Mouse (Mus musculus) CH12.LX (cell line): ENCODE measurements at regions not wholly inside any gene's neighbourhood (a gene's known extent, or its start where the extent isn't known, plus 50 kb on each side); places are given as distances from the start of the nearest gene placed in this dataset.
A peak's percentile ranks its signal among the peaks of the same experiment; 100 is the strongest.

ENCODE experiments used
- DNase-seq: peaks from one replicate; pipeline ENCODE4 v3.0.0-alpha.2; 2013; ENCODE audit errors: extremely low read depth
- H3K27ac ChIP-seq: 2 replicates; pipeline ENCODE4 v1.5.1; 2012; ENCODE audit warnings: low read depth, mild to moderate bottlenecking, control low read depth, moderate library complexity; ENCODE audit not compliant: insufficient read depth
- H3K27me3 ChIP-seq: replicated peaks from 2 replicates; pipeline ENCODE3; 2012; ENCODE audit warnings: inconsistent platforms
- H3K36me3 ChIP-seq, 2 experiments: replicated peaks in 1 of 2; 2 replicates each; pipeline versions ENCODE3 to v1.6.1; 2012; ENCODE audit warnings: inconsistent platforms in 1 of 2, low read length in 1 of 2, mild to moderate bottlenecking in 1 of 2, mixed read lengths in 1 of 2, moderate library complexity in 1 of 2; ENCODE audit not compliant: control insufficient read depth in 1 of 2, insufficient read depth in 1 of 2
- H3K4me1 ChIP-seq, 2 experiments: 2 replicates each; pipeline ENCODE4 v1.6.1; 2012; ENCODE audit warnings: inconsistent platforms in 1 of 2, moderate library complexity in 1 of 2; ENCODE audit not compliant: insufficient read depth in 2 of 2, control insufficient read depth in 1 of 2
- H3K4me2 ChIP-seq: 2 replicates; pipeline ENCODE4 v1.6.1; 2012; ENCODE audit warnings: low read depth, mild to moderate bottlenecking, control low read depth; ENCODE audit not compliant: poor library complexity, insufficient read depth, severe bottlenecking
- H3K4me3 ChIP-seq, 3 experiments: fragments of 150-350 bp in 1 of 3; sonication (generic) in 1 of 3; replicated peaks in 1 of 3; 2 replicates each; pipeline versions ENCODE3 to v1.5.1; 2011 to 2012; ENCODE audit warnings: low read depth in 2 of 3, low read length in 2 of 3, mild to moderate bottlenecking in 2 of 3, moderate library complexity in 2 of 3, control low read depth in 1 of 3, improper control_type of control experiment in 1 of 3, inconsistent platforms in 1 of 3, mixed read lengths in 1 of 3; ENCODE audit not compliant: poor library complexity in 1 of 3
- H3K79me2 ChIP-seq: replicated peaks from 2 replicates; pipeline ENCODE4 v1.6.1; 2012; ENCODE audit warnings: mild to moderate bottlenecking, moderate library complexity; ENCODE audit not compliant: control insufficient read depth, poor library complexity, insufficient read depth, severe bottlenecking; ENCODE audit errors: extremely low read depth
- H3K9ac ChIP-seq: 2 replicates; pipeline ENCODE4 v1.6.1; 2012; ENCODE audit warnings: low read depth, mild to moderate bottlenecking, control low read depth, moderate library complexity; ENCODE audit not compliant: insufficient read depth
- H3K9me3 ChIP-seq: replicated peaks from 2 replicates; pipeline ENCODE3; 2012; ENCODE audit warnings: low read length, inconsistent platforms, mixed read lengths
- BHLHE40 ChIP-seq: IDR thresholded peaks from 2 replicates; pipeline ENCODE4 v1.6.1; 2011; ENCODE audit warnings: mild to moderate bottlenecking, low read depth, low read length, improper control_type of control experiment
- CTCF ChIP-seq, 2 experiments: IDR thresholded peaks in 1 of 2; conservative IDR thresholded peaks in 1 of 2; 2 replicates each; pipeline ENCODE4 v1.5.1; 2011 to 2012; ENCODE audit warnings: low read depth in 2 of 2, low read length in 2 of 2, improper control_type of control experiment in 1 of 2, inconsistent platforms in 1 of 2, mild to moderate bottlenecking in 1 of 2, moderate library complexity in 1 of 2
- ETS1 ChIP-seq: conservative IDR thresholded peaks from 2 replicates; pipeline ENCODE4 v1.6.1; 2012; ENCODE audit warnings: low read depth, mild to moderate bottlenecking, inconsistent platforms, low read length, improper control_type of control experiment, moderate library complexity
- HCFC1 ChIP-seq: IDR thresholded peaks from 2 replicates; pipeline ENCODE4 v1.6.1; 2012; ENCODE audit warnings: low read depth, mild to moderate bottlenecking, inconsistent platforms, low read length, improper control_type of control experiment
- MAFK ChIP-seq: IDR thresholded peaks from 2 replicates; pipeline ENCODE4 v1.6.1; 2011; ENCODE audit warnings: low read length, improper control_type of control experiment; ENCODE audit not compliant: insufficient replicate concordance
- NELFE ChIP-seq: IDR thresholded peaks from 2 replicates; pipeline ENCODE4 v1.6.1; 2011; ENCODE audit warnings: low read depth, low read length, improper control_type of control experiment
- NRF1 ChIP-seq: IDR thresholded peaks from 2 replicates; pipeline ENCODE4 v1.6.1; 2014; ENCODE audit warnings: low read depth, mild to moderate bottlenecking, inconsistent platforms, low read length, improper control_type of control experiment, moderate library complexity
- RAD21 ChIP-seq: IDR thresholded peaks from 2 replicates; pipeline ENCODE4 v1.6.1; 2011; ENCODE audit warnings: low read depth, mild to moderate bottlenecking, low read length, improper control_type of control experiment, moderate library complexity
- SMC3 ChIP-seq: IDR thresholded peaks from 2 replicates; pipeline ENCODE4 v1.6.1; 2011; ENCODE audit warnings: low read depth, low read length, improper control_type of control experiment
- TBP ChIP-seq: conservative IDR thresholded peaks from 2 replicates; pipeline ENCODE4 v1.6.1; 2011; ENCODE audit warnings: low read depth, low read length, improper control_type of control experiment
- UBTF ChIP-seq: IDR thresholded peaks from 2 replicates; pipeline ENCODE4 v1.6.1; 2012; ENCODE audit warnings: low read depth, mild to moderate bottlenecking, inconsistent platforms, low read length, improper control_type of control experiment, moderate library complexity
- USF1 ChIP-seq: IDR thresholded peaks from 2 replicates; pipeline ENCODE4 v1.6.1; 2014; ENCODE audit warnings: low read depth, mild to moderate bottlenecking, inconsistent platforms, low read length, improper control_type of control experiment
- ZC3H11A ChIP-seq: IDR thresholded peaks from 2 replicates; pipeline ENCODE4 v1.6.1; 2012; ENCODE audit warnings: low read depth, mild to moderate bottlenecking, inconsistent platforms, low read length, improper control_type of control experiment
- ZMIZ1 ChIP-seq: IDR thresholded peaks from 2 replicates; pipeline ENCODE4 v1.6.1; 2012; ENCODE audit warnings: low read depth, mild to moderate bottlenecking, inconsistent platforms, low read length, improper control_type of control experiment
- dilution Hi-C: fragments of 300-500 bp; cut with MboI; formaldehyde crosslinking; loops from 2 replicates; pipeline ENCODE4 v1.14.3; 2020; ENCODE audit warnings: low sequenced_read_pairs; ENCODE audit not compliant: extremely low pct_unique_long_range_greater_than_20kb, extremely low pct_ligation_motif_present
- in situ Hi-C: fragments of 300-500 bp; cut with MboI; formaldehyde crosslinking; loops from 3 replicates; pipeline ENCODE4 v1.14.3; 2019; ENCODE audit warnings: low sequenced_read_pairs, low pct_ligation_motif_present, low pct_unique_long_range_greater_than_20kb, mixed read lengths

DNA sequence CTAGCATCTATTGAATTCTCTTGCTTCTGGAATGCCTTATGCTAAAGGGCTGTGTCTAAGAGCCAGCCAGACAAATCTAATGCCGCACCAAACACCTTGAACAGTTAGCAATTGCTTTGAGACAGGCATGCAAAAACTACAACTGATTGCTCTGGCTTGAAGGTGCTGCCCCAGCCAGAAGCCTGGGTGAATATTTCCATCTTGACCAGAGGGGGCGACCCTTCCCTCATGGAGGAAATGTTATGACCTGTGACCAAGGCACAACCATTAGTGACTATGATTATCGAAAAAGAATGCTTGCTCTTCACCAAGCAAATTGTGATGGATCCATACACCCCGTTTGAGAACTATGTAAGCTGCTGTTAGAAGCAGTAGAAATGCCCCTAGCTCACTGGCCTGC lies 445.9 kb upstream of the Etaa1 start:
- DNase-seq, result peak; percentile 45
- Histone ChIP-seq H3K79me2 (no peaks in the 10 kb centered on the region), H3K27me3 (no peaks in the 10 kb centered on the region), H3K4me1 (peaks cover 0 to 10% of the 10 kb centered on the region in 2 experiments; a peak in 1 of 4 replicates), H3K9me3 (no peaks in the 10 kb centered on the region), H3K36me3 (no peaks in the 10 kb centered on the region), H3K27ac (no peak overlapping the region), H3K4me2 (no peak overlapping the region), H3K9ac (no peak overlapping the region), H3K4me3 (no peak overlapping the region)
- dilution Hi-C loops (no loop called here), in situ Hi-C loops (no loop called here)
- TF ChIP-seq RAD21 (peak; percentile 50), HCFC1 (no peak), SMC3 (peak; percentile 27), CTCF (conservative IDR thresholded peaks at IDR 0.05 in 1 of 2, IDR thresholded peaks at IDR 0.05 in 1 of 2; ENCODE audit: low read depth in 2 of 2, low read length in 2 of 2) (peak; percentile 24 to 56; a peak in 2 of 4 replicates)

GRCm38 (mm10) chr11:18396397-18396796 lies 442.7 kb upstream of the Etaa1 start:
- in situ Hi-C loops, result no loop called here
- no peak for DNase-seq
- Histone ChIP-seq H3K79me2 (no peaks in the 10 kb centered on the region), H3K9ac (no peak overlapping the region), H3K9me3 (no peaks in the 10 kb centered on the region), H3K27me3 (no peaks in the 10 kb centered on the region)
- TF ChIP-seq BHLHE40, result no peak
- no peak for TF ChIP-seq TBP
- no peak for TF ChIP-seq ZMIZ1
- no peak for TF ChIP-seq ETS1
- no peak for TF ChIP-seq NELFE
- TF ChIP-seq MAFK, result no peak
- no peak for TF ChIP-seq UBTF
- no peak for TF ChIP-seq ZC3H11A
- TF ChIP-seq NRF1, result no peak
- TF ChIP-seq, all 38 proteins: peak for 0
- no peaks in the 10 kb centered on the region for H3K36me3 ChIP-seq
- no peak overlapping the region for H3K4me2 ChIP-seq
- no peak overlapping the region for H3K4me3 ChIP-seq
- H3K27ac ChIP-seq, result no peak overlapping the region
- peaks cover 0 to 10% of the 10 kb centered on the region in 2 experiments; a peak in 1 of 4 replicates for H3K4me1 ChIP-seq
- dilution Hi-C loops, result no loop called here

- H3K27ac ChIP-seq, result no peak overlapping the region
- peak; percentile 3 for DNase-seq
- H3K4me3 ChIP-seq, result no peak overlapping the region
Measured at GRCm38 (mm10) chr11:18395631-18396030, 442.0 kb upstream of the Etaa1 start.

More at GRCm38 (mm10) chr11:18395631-18396030, 442.0 kb upstream of the Etaa1 start:
- dilution Hi-C loops, result no loop called here
- Histone ChIP-seq H3K9ac (no peak overlapping the region), H3K4me2 (no peak overlapping the region), H3K9me3 (no peaks in the 10 kb centered on the region), H3K36me3 (no peaks in the 10 kb centered on the region), H3K27me3 (no peaks in the 10 kb centered on the region), H3K4me1 (peaks cover 0 to 10% of the 10 kb centered on the region in 2 experiments; a peak in 1 of 4 replicates), H3K79me2 (no peaks in the 10 kb centered on the region)
- in situ Hi-C loops, result no loop called here
- TF ChIP-seq NELFE (no peak), USF1 (0 out of 2 replicates have a peak, but pooled peaks have one; percentile 1)
